Mouse (Mus musculus) kidney, embryonic 15.5 days (tissue): Measurements from ENCODE around the gene Tmem182. TPM values are rescaled to one million over a fixed set of nuclear protein-coding genes. Genes with fewer than 3 reads are reported as not detected.
A peak's percentile ranks its signal among the peaks of the same experiment; 100 is the strongest.

Experiments
- ATAC-seq: fragments of 200-750 bp; cut with Nextera tagmentation; replicated peaks from 2 replicates; pipeline ENCODE4 v1.8.0; 2017; ENCODE audit warnings: moderate TSS enrichment; ENCODE audit not compliant: low FRiP score
- H3K27ac ChIP-seq: fragments of 300-500 bp; sonication (generic); 2 replicates; pipeline ENCODE4 v1.5.1; 2015; ENCODE audit warnings: mild to moderate bottlenecking, inconsistent platforms
- H3K27me3 ChIP-seq: fragments of 300-500 bp; sonication (generic); 2 replicates; pipeline ENCODE4 v1.6.1; 2015; ENCODE audit warnings: inconsistent platforms
- H3K36me3 ChIP-seq: fragments of 300-500 bp; sonication (generic); 2 replicates; pipeline ENCODE4 v1.6.1; 2015; ENCODE audit warnings: inconsistent platforms
- H3K4me1 ChIP-seq: fragments of 300-500 bp; sonication (generic); 2 replicates; pipeline ENCODE4 v1.6.1; 2015; ENCODE audit warnings: inconsistent platforms
- H3K4me2 ChIP-seq: fragments of 300-500 bp; sonication (generic); 2 replicates; pipeline ENCODE4 v1.6.1; 2015; ENCODE audit warnings: moderate library complexity, mild to moderate bottlenecking, inconsistent platforms
- H3K4me3 ChIP-seq: fragments of 300-500 bp; sonication (generic); replicated peaks from 2 replicates; pipeline ENCODE4 v1.5.1; 2015; ENCODE audit warnings: mild to moderate bottlenecking, inconsistent platforms
- H3K9ac ChIP-seq: fragments of 300-500 bp; sonication (generic); 2 replicates; pipeline ENCODE4 v1.6.1; 2015; ENCODE audit warnings: mild to moderate bottlenecking, inconsistent platforms
- H3K9me3 ChIP-seq: fragments of 300-500 bp; sonication (generic); replicated peaks from 2 replicates; pipeline ENCODE4 v1.6.1; 2016; ENCODE audit warnings: inconsistent platforms
- WGBS: fragments of 180-500 bp; shearing (Covaris S2); methylation state at CpG from one replicate; pipeline ENCODE4 v1.1.7; 2015; ENCODE audit warnings: mixed read lengths; 5-methylcytosine and 5-hydroxymethylcytosine counted together
- polyA plus RNA-seq: library from polyadenylated mRNA; unstranded; fragments of >200 nt; fragmentation: Nextera tagmentation; extraction: Ambion mirVana; gene quantifications from 2 replicates; pipeline ENCODE4 v1.2.1, GENCODE M21; 2015

Tmem182 gene
- polyA plus RNA-seq, 1 experiment from 2014 or later: 1.2 TPM

GRCm38 (mm10) chr1:40879051-40879450, 73.7 kb downstream of the Tmem182 start:
- ATAC-seq: no peak
- H3K36me3 ChIP-seq: no peaks in the 10 kb centered on the region
- H3K27me3 ChIP-seq: no peaks in the 10 kb centered on the region
- WGBS: 14% methylated on average over 9 of the region's 9 CpGs
- no peak overlapping the region for H3K4me2 ChIP-seq
- no peak overlapping the region for H3K27ac ChIP-seq
- H3K4me1 ChIP-seq: peaks cover 6% of the 10 kb centered on the region; the same call in 1 of the 2 replicates
- no peaks in the 10 kb centered on the region for H3K9me3 ChIP-seq
- no peak overlapping the region for H3K9ac ChIP-seq
- no peak overlapping the region for H3K4me3 ChIP-seq

DNA sequence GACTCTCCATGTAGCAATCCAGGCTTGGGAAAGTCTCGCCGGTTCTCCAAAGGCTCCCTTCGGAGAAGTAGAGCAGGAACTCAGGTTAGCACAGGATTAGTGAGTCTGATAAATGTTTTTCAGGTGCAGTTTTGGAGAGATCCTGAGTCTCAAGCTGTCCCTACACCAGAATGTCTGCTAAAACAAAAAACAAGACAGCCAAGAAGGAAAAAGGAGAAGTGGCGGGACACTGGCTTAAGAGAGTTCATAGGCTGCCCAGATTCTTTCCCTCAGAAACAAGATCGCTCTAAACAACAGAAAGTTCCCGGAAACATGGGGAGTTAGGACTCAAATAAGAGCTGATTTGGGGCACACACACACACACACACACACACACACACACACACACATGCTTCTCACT, 74.1 kb downstream of the Tmem182 start:
- Histone ChIP-seq H3K9ac (no peak overlapping the region), H3K9me3 (no peaks in the 10 kb centered on the region), H3K36me3 (no peaks in the 10 kb centered on the region), H3K4me3 (no peak overlapping the region), H3K27me3 (no peaks in the 10 kb centered on the region), H3K4me1 (peaks cover 2% of the 10 kb centered on the region; the same call in 1 of the 2 replicates), H3K27ac (no peak overlapping the region), H3K4me2 (no peak overlapping the region)
- ATAC-seq: no peak
- WGBS: 79% methylated on average over 6 of the region's 6 CpGs

- H3K27me3 ChIP-seq: no peaks in the 10 kb centered on the region
- ATAC-seq: no peak
- H3K9ac ChIP-seq: no peak overlapping the region
- no peak overlapping the region for H3K27ac ChIP-seq
- 57% methylated on average over 2 of the region's 2 CpGs for WGBS
- no peak overlapping the region for H3K4me2 ChIP-seq
- no peaks in the 10 kb centered on the region for H3K4me1 ChIP-seq
- no peak overlapping the region for H3K4me3 ChIP-seq
- no peaks in the 10 kb centered on the region for H3K9me3 ChIP-seq
- H3K36me3 ChIP-seq: no peaks in the 10 kb centered on the region
These were observed 75.1 kb downstream of the Tmem182 start for GRCm38 (mm10) chr1:40880527-40880926.

DNA sequence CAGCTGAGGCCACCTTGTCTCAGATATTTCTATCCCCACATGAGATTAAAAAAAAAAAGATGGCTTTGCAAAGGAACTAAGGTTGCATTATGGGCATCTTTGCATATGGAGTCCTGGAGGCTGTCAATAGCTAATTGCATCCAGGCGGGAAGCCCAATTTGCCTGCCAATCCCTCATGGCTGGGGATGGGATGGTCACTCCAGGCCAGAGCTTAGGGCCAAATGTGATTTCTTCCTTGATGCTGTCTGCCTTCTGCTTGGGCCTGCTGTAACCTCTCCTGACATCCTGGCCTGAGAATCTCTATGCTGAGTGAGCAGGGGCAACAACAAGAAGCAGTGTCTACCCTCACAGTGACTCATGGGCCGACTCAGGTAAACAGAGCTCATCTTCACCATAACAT, 78.5 kb downstream of the Tmem182 start:
- 92% methylated on average over 2 of the region's 2 CpGs for WGBS
- ATAC-seq: no peak
- no peaks in the 10 kb centered on the region for H3K27me3 ChIP-seq

GRCm38 (mm10) chr1:40884943-40885342, 79.5 kb downstream of the Tmem182 start:
- no peaks in the 10 kb centered on the region for H3K9me3 ChIP-seq
- no peak overlapping the region for H3K4me2 ChIP-seq
- no peak overlapping the region for H3K4me3 ChIP-seq
- no peaks in the 10 kb centered on the region for H3K27me3 ChIP-seq
- ATAC-seq: no peak
- H3K9ac ChIP-seq: no peak overlapping the region
- no peaks in the 10 kb centered on the region for H3K36me3 ChIP-seq
- no peak overlapping the region for H3K27ac ChIP-seq
- peaks cover 3% of the 10 kb centered on the region; the same call in 1 of the 2 replicates for H3K4me1 ChIP-seq
- WGBS: 79% methylated on average over 6 of the region's 6 CpGs

More for the DNA sequence above, 78.5 kb downstream of the Tmem182 start:
- H3K36me3 ChIP-seq: no peaks in the 10 kb centered on the region
- H3K4me3 ChIP-seq: no peak overlapping the region
- no peak overlapping the region for H3K9ac ChIP-seq
- H3K27ac ChIP-seq: no peak overlapping the region
- H3K4me1 ChIP-seq: peaks cover 3% of the 10 kb centered on the region; the same call in 1 of the 2 replicates
- H3K4me2 ChIP-seq: no peak overlapping the region
- no peaks in the 10 kb centered on the region for H3K9me3 ChIP-seq

DNA sequence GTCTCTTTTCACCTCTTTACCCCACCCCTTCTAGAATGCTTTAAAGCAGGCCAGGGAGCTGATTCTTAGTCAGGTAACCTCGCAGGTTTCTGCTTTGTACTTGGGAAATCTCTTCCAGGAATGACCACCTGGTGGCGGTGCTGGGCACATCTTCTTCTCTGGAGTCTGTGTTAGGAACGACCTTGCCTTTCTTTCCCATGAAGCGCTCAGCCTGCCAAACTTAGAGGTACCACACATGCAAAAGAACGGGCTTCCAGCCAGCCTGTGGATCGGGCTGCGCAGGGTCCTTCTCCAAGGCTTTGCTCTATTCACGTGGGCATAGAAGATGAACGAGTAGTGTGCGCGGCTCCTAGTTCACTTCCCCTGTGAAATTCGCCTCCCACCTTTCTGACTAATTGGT, 82.3 kb downstream of the Tmem182 start:
- Histone ChIP-seq H3K4me2 (no peak overlapping the region), H3K4me1 (peaks cover 3% of the 10 kb centered on the region; the same call in 1 of the 2 replicates), H3K27me3 (no peaks in the 10 kb centered on the region), H3K36me3 (no peaks in the 10 kb centered on the region), H3K9me3 (no peaks in the 10 kb centered on the region), H3K4me3 (no peak overlapping the region), H3K9ac (no peak overlapping the region), H3K27ac (no peak overlapping the region)
- 37% methylated on average over 12 of the region's 12 CpGs for WGBS
- peak; percentile 56; the same call in 1 of the 2 replicates for ATAC-seq

DNA sequence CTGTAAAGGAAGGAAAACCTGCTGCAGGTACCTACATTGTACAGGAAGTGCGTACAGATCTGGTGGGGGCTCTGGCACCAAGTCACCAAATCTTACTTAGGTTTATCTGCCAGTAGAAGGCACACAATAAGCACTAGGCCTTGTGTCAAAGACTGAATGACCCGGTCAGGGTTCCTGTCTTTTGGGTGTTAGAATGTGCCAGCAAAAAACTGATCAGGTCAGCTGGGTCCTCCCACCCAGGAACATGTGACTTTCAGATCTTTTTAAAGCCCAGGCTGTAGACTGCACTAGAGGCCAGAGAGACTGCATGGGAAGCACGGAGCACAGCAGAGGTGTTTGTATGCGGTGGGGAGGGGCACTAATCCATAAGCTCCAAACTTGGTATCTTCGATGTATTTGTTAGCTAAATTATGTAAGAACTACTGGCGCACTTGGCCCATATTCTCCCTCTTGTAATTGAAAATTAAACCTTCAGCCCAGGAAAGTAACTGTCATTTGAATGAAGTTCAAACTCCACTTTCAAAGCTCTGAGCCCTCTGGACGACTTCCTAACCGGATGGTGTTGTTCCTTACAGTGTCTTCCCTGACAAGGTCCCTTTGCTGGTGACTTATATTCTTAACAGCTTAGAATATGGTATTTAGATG, 83.1 kb downstream of the Tmem182 start:
- Histone ChIP-seq H3K27ac (no peak overlapping the region), H3K36me3 (no peaks in the 10 kb centered on the region), H3K4me1 (peaks cover 3% of the 10 kb centered on the region; the same call in 1 of the 2 replicates), H3K4me3 (no peak overlapping the region), H3K27me3 (no peaks in the 10 kb centered on the region), H3K9me3 (no peaks in the 10 kb centered on the region), H3K4me2 (no peak overlapping the region), H3K9ac (no peak overlapping the region)
- ATAC-seq: no peak
- WGBS: 87% methylated on average over 8 of the region's 8 CpGs

GRCm38 (mm10) chr1:40889617-40890016, 84.2 kb downstream of the Tmem182 start:
- H3K4me2 ChIP-seq: no peak overlapping the region
- 86% methylated on average over 14 of the region's 14 CpGs for WGBS
- H3K27ac ChIP-seq: no peak overlapping the region
- no peak for ATAC-seq
- H3K27me3 ChIP-seq: no peaks in the 10 kb centered on the region
- H3K9me3 ChIP-seq: no peaks in the 10 kb centered on the region
- no peak overlapping the region for H3K9ac ChIP-seq
- no peak overlapping the region for H3K4me3 ChIP-seq
- H3K36me3 ChIP-seq: no peaks in the 10 kb centered on the region
- H3K4me1 ChIP-seq: peaks cover 3% of the 10 kb centered on the region; the same call in 1 of the 2 replicates

- H3K4me3 ChIP-seq: no peak overlapping the region
- peaks cover 3% of the 10 kb centered on the region; the same call in 1 of the 2 replicates for H3K4me1 ChIP-seq
- H3K4me2 ChIP-seq: no peak overlapping the region
- H3K27me3 ChIP-seq: no peaks in the 10 kb centered on the region
- no peak overlapping the region for H3K27ac ChIP-seq
- ATAC-seq: no peak
- no peaks in the 10 kb centered on the region for H3K9me3 ChIP-seq
- no peaks in the 10 kb centered on the region for H3K36me3 ChIP-seq
- 54% methylated on average over 8 of the region's 8 CpGs for WGBS
- no peak overlapping the region for H3K9ac ChIP-seq
These were observed 84.8 kb downstream of the Tmem182 start for GRCm38 (mm10) chr1:40890246-40890645.

DNA sequence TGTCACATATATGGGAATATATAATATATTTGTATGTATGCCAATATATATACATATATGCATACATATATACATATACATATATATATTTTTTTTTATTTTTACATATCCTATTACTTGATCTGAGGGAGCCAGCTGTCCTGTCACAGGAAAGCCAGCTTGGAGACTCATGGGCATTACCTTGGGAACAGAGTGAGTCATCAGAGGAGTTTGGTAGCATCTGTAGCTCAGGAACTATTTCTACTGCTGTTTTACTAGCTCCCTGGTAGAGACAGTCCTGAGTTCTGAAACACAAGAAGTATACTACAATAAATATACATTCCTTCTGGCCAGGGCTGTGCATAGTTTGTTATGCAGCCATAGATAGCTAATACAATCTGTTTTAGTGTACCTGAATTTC, 98.3 kb downstream of the Tmem182 start:
- Histone ChIP-seq H3K27me3 (no peaks in the 10 kb centered on the region), H3K4me1 (no peaks in the 10 kb centered on the region), H3K36me3 (no peaks in the 10 kb centered on the region), H3K27ac (no peak overlapping the region), H3K9ac (no peak overlapping the region), H3K9me3 (no peaks in the 10 kb centered on the region), H3K4me3 (no peak overlapping the region), H3K4me2 (no peak overlapping the region)
- no peak for ATAC-seq

Other genes with a start within 250 kb of the Tmem182 start
- 0.35 and 0.38 TPM in 2 replicates for gene Slc9a4, start 225.5 kb upstream of the Tmem182 start, polyA plus RNA-seq
- gene Slc9a2, start 125.0 kb upstream of the Tmem182 start, polyA plus RNA-seq: 1.7 and 2.0 TPM in 2 replicates
- 3.9 and 5.1 TPM in 2 replicates for gene Mfsd9, start 14.9 kb upstream of the Tmem182 start, polyA plus RNA-seq